Mouse (Mus musculus) megakaryocyte, embryonic 14.5 days (primary cell): ENCODE data around the gene Reln.

Source experiments
- FLI1 ChIP-seq: IDR thresholded peaks from 2 replicates; pipeline ENCODE4 v1.6.1; 2012; ENCODE audit warnings: low read length, inconsistent platforms, mixed read lengths
- GATA1 ChIP-seq: IDR thresholded peaks from 3 replicates; pipeline ENCODE4 v1.6.1; 2012; ENCODE audit warnings: mixed read lengths, low read length, inconsistent platforms, borderline replicate concordance

DNA sequence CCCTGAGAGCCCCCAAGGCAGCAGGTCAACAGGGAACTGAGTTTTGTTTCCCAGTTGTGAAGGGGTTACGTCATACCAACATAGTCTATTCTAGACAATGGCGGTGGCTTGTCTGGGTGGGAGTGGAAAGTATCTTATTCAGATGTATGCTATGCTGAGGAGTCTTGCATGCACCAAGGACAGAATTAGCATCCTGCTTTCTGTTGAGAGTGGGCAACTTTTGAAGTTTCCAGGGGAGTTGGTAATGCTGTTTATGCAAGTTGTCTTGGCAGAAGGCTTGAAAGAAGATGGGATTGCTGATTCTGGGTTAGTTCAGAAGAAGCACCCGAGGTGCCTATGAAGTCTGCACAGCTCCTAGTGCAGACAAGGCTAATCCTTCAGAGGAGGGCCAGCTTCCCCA is 450.3 kb downstream of the Reln start:
- TF ChIP-seq GATA1 (no peak), FLI1 (no peak)
